Mouse (Mus musculus) mouse trophoblast stem cell (cell line): ENCODE measurements around the gene Gramd1b.

Source experiments
- in situ Hi-C, 2 experiments: fragments of 300-500 bp; cut with MseI, MboI; formaldehyde crosslinking; loops; 2 replicates in 1 of 2; 3 replicates in 1 of 2; pipeline ENCODE4 v1.15.1; 2025

The Gramd1b gene

DNA sequence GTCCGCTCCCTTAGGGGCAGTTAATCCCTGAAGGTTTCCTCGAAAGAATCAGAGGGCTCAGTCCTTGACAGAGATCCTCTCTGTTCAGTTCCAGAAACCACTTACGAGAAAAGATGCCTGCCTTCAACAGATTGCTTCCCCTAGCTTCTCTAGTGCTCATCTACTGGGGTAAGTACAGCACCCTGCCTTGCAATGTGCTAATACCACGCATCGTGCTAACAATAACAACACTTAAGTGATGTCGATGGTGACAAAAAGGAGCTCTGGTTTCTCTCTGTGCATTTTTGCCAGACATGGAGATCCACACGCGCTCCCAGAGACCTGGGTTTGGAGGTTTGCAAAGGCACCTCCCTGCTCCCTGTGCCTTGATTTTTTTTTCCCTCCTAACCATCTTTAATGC, 261.3 kb downstream of the Gramd1b start:
- in situ Hi-C loops, result no loop called here

DNA sequence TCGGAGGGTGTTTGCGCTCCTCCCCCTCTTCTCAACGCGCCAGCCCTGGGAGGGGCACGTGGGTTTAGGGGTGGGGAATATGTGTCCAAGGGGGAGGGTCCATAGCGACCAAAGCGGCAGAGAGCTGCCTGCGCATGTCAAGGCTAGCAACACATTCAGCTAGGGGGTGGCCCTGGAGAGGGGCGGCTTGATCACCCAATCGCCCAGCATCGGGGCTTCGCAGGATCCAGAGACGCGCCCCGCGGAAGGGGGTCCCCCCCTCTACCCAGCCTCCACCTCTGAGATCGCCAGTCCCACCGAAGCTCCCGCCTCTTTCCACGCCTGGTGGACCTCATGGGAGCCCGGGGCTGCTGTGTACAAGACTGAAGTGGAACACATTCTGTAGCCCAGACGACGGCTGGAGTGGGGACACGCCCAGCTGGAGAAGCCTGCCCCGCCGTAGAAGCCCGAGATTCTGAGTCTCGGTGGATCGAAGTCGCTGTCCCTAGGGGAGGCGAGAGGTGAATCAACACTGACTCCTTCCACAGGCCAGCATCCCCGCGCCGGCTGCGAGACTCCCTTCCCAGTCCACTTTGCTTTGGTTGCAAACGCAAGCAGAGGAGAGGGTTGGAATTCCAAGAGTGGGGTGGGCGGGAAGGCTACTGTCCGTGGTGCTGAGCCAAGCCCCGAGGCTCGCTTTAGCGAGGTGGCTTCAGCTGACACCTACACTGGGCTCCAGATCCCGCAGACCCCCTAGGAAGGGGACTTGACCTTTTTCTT, 261.9 kb downstream of the Gramd1b start, which contains the start of gene Scn3b:
TSS of gene Scn3b (plus strand) at position 115 of the 759 bp plus-strand sequence.
- in situ Hi-C loops, result no loop called here

DNA sequence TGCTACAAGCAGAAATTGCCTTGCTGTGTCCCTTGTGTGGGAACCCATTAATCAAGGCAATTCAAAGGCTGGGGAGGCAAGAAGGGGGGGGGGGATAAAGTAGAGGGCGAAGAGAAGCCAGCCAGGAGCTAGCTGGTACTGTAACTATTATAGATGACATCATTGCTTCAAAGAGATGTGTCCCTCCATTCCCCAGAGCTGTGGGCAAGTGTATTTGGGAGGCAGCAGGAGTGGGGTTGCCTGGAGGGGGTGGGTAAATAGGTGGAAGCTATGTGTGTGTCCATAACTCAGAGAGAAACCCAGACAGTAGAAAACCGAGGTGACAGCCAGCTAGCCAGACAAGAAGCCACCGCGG, 262.5 kb downstream of the Gramd1b start:
- in situ Hi-C loops, result no loop called here

DNA sequence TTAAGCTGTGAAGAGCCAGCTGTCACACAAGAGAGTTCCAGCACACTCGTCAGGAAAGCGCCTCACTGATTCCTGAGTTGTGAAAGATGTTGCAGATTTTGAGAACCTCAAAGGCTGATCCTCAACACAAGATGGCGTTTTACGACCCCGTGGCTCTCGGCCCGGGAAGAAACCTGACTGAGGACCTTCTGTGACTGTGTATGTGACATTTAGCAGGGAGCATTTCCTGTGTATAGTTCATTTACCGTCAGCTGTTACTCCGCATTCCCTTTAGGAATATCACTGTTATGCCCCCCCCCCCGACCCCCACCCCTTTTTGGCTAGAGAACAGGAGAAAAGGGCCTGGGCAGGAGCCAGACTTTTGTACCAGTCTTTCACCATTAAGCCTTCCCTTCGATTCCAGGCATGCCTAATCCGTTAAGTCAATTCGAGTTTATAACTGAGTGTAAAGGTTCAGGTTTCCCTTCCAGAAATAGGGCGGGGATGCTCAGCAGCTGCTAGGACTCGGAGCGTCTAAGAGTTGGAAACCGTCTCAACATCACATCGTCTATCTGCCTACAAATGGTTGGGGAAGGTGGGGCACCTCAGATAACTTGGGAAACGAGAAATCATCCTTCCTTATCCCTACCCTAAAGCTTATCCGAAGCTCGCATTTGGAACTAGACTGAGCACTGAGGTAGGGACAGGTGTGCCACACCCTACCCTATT, 263.0 kb downstream of the Gramd1b start:
- in situ Hi-C loops, result no loop called here

GRCm38 (mm10) chr9:40263874-40264273, 267.3 kb downstream of the Gramd1b start:
- in situ Hi-C loops, result no loop called here

DNA sequence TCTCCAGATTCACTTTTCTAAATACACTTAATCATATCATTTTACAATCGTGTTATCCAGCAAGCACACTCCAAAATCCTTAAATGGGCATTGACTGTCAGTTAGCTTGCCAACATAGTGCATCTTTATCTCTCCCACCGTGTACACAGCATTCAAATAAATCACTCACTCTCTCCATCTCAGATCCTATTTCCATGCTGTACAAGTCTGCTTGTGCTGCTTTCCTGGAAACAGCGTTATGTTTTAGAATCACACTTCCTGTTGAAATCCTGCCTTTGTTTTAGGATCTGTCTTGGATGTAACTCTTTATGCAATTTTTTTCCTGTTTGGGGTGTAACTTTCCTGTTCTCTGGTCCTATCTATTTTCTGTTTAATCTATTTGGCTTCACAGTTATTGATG, 278.7 kb downstream of the Gramd1b start:
- in situ Hi-C loops, result no loop called here

DNA sequence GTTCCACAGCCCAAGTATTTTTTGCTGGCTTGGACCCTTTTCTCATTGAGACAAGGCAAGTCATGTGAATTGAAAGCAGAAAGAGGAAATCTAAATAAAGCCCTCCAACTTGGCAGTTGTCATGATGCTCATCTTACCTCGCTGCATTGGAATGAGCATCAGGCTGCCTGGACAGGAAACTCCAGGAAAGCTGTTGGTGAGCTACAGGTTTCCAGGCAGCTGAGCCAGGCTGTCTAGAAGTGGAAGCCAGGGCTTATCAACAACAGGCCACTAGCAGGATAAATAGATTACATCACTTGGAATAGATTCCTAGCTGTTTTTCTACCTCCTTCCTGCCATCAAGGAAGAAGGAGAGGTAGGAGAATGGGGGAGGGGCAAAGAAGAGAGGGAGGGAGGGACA, 282.1 kb downstream of the Gramd1b start:
- in situ Hi-C loops, result no loop called here

DNA sequence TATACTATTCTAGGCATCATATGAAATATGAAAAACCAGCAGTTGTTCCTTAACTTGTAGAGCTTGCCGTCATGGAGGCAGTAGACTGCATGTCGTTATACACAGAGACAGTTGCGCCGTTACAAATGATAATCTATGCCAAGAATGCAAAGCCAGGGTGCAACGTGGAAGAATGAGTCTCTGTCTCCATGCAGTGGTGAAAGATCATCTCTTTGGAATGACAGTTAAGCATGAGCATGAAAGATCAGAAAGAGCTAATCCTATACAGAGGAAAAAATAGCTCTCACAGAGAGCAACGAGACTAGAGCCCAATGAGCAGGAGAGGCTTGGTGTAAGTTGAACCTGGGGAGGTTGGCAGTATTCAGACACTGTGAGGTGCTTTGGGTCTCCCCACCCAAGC, 284.5 kb downstream of the Gramd1b start:
- in situ Hi-C loops, result no loop called here

GRCm38 (mm10) chr9:40245974-40246665, 285.1 kb downstream of the Gramd1b start:
- in situ Hi-C loops, result no loop called here

GRCm38 (mm10) chr9:40245466-40245865, 285.7 kb downstream of the Gramd1b start:
- in situ Hi-C loops, result no loop called here
